Mouse (Mus musculus) neural tube, embryonic 11.5 days (tissue): ENCODE data around the gene Sphk2. TPM values are rescaled to one million over a fixed set of nuclear protein-coding genes. Genes with fewer than 3 reads are reported as not detected.

Source experiments
- ATAC-seq: fragments of 200-750 bp; cut with Nextera tagmentation; 2 replicates; pipeline ENCODE4 v1.8.0; 2017; ENCODE audit warnings: moderate number of reproducible peaks, mild to moderate bottlenecking, moderate TSS enrichment, moderate library complexity; ENCODE audit not compliant: insufficient read depth, low FRiP score, low TSS enrichment
- DNase-seq: peaks from one replicate; pipeline ENCODE4 v3.0.0-alpha.2; 2015; ENCODE audit warnings: low spot score
- H3K27ac ChIP-seq: fragments of 300-500 bp; sonication (generic); 2 replicates; pipeline ENCODE4 v1.5.1; 2014; ENCODE audit warnings: low read depth, mild to moderate bottlenecking, low read length
- H3K27me3 ChIP-seq: fragments of 300-500 bp; sonication (generic); 2 replicates; pipeline ENCODE4 v1.6.1; 2014; ENCODE audit warnings: mild to moderate bottlenecking, low read length, mixed read lengths; ENCODE audit not compliant: control insufficient read depth, insufficient read depth
- H3K36me3 ChIP-seq: fragments of 300-500 bp; sonication (generic); 2 replicates; pipeline ENCODE4 v1.6.1; 2014; ENCODE audit warnings: mild to moderate bottlenecking, low read length, moderate library complexity, mixed read lengths; ENCODE audit not compliant: control insufficient read depth, insufficient read depth
- H3K4me1 ChIP-seq: fragments of 300-500 bp; sonication (generic); 2 replicates; pipeline ENCODE4 v1.6.1; 2014; ENCODE audit warnings: low read length, mixed read lengths; ENCODE audit not compliant: control insufficient read depth, insufficient read depth
- H3K4me2 ChIP-seq: fragments of 300-500 bp; sonication (generic); 2 replicates; pipeline ENCODE4 v1.6.1; 2014; ENCODE audit warnings: low read depth, mild to moderate bottlenecking, moderate library complexity
- H3K4me3 ChIP-seq: fragments of 300-500 bp; sonication (generic); 2 replicates; pipeline ENCODE4 v1.5.1; 2014; ENCODE audit warnings: low read depth, low read length
- H3K9ac ChIP-seq: fragments of 300-500 bp; sonication (generic); 2 replicates; pipeline ENCODE4 v1.6.1; 2014; ENCODE audit warnings: mild to moderate bottlenecking, low read length
- H3K9me3 ChIP-seq: fragments of 300-500 bp; sonication (generic); 2 replicates; pipeline ENCODE4 v1.6.1; 2016; ENCODE audit warnings: low read length; ENCODE audit not compliant: control insufficient read depth
- WGBS: fragments of 180-500 bp; shearing (Covaris S2); extraction: QIAGEN DNeasy Blood & Tissue Kit; methylation state at CpG from one replicate; pipeline ENCODE4 v1.1.7; 2014; 5-methylcytosine and 5-hydroxymethylcytosine counted together
- polyA plus RNA-seq: library from polyadenylated mRNA; unstranded; fragments of >200 nt; fragmentation: Nextera tagmentation; extraction: Ambion mirVana; gene quantifications from 2 replicates; pipeline ENCODE4 v1.2.1, GENCODE M21; 2014

Gene Sphk2
- polyA plus RNA-seq, 1 experiment from 2014 or later = 23.7 TPM

- H3K4me2 ChIP-seq = peak within 1 kb of the TSS; percentile 98
- peaks cover 58% of the 10 kb centered on the region for H3K4me1 ChIP-seq
- no peaks in the 10 kb centered on the region for H3K36me3 ChIP-seq
- H3K9me3 ChIP-seq = no peaks in the 10 kb centered on the region
- peak within 1 kb of the TSS; percentile 52 for H3K4me3 ChIP-seq
- H3K27me3 ChIP-seq = peaks cover 6% of the 10 kb centered on the region
- peak within 1 kb of the TSS; percentile 70 for H3K27ac ChIP-seq
- WGBS = under 1% methylated on average over 36 of the region's 36 CpGs
- peak; percentile 99 for DNase-seq
- ATAC-seq = peak; percentile 83
- peak within 1 kb of the TSS; percentile 46 for H3K9ac ChIP-seq
Measured at GRCm38 (mm10) chr7:45704730-45705442, 12.9 kb downstream of the Sphk2 start, which contains the start of gene Dbp. TSS of gene Dbp (plus strand) at chr7:45705088.

GRCm38 (mm10) chr7:45704046-45704559 is 13.7 kb downstream of the Sphk2 start:
- 2% methylated on average over 13 of the region's 13 CpGs for WGBS
- peak; percentile 79 for DNase-seq
- peaks cover 51% of the 10 kb centered on the region for H3K4me1 ChIP-seq
- H3K4me2 ChIP-seq = peak overlapping the region; percentile 98
- H3K4me3 ChIP-seq = peak overlapping the region; percentile 28
- no peaks in the 10 kb centered on the region for H3K9me3 ChIP-seq
- ATAC-seq = peak; percentile 42
- H3K27me3 ChIP-seq = peaks cover 13% of the 10 kb centered on the region
- H3K9ac ChIP-seq = peak overlapping the region; percentile 46
- peak overlapping the region; percentile 70 for H3K27ac ChIP-seq
- H3K36me3 ChIP-seq = no peaks in the 10 kb centered on the region

GRCm38 (mm10) chr7:45703521-45704033 is 14.2 kb downstream of the Sphk2 start:
- 44% methylated on average over 12 of the region's 12 CpGs for WGBS
- Histone ChIP-seq H3K4me2 (peak overlapping the region; percentile 98), H3K27ac (peak overlapping the region; percentile 70), H3K9ac (peak overlapping the region; percentile 46), H3K27me3 (peaks cover 15% of the 10 kb centered on the region), H3K4me1 (peaks cover 46% of the 10 kb centered on the region), H3K9me3 (no peaks in the 10 kb centered on the region), H3K36me3 (no peaks in the 10 kb centered on the region), H3K4me3 (peak overlapping the region; percentile 28)
- ATAC-seq (no peak), DNase-seq (no peak)

GRCm38 (mm10) chr7:45702809-45703520 is 14.8 kb downstream of the Sphk2 start:
- 87% methylated on average over 17 of the region's 17 CpGs for WGBS
- Histone ChIP-seq H3K27ac (no peak overlapping the region), H3K36me3 (no peaks in the 10 kb centered on the region), H3K4me1 (peaks cover 40% of the 10 kb centered on the region), H3K9me3 (no peaks in the 10 kb centered on the region), H3K4me3 (no peak overlapping the region), H3K27me3 (peaks cover 17% of the 10 kb centered on the region), H3K9ac (no peak overlapping the region; the same call in 1 of the 2 replicates), H3K4me2 (peak overlapping the region; percentile 98; the same call in 1 of the 2 replicates)
- DNase-seq = no peak
- no peak for ATAC-seq

- ATAC-seq (no peak), DNase-seq (no peak)
- Histone ChIP-seq H3K4me2 (no peak overlapping the region), H3K9ac (no peak overlapping the region), H3K36me3 (no peaks in the 10 kb centered on the region), H3K9me3 (no peaks in the 10 kb centered on the region), H3K27me3 (peaks cover 17% of the 10 kb centered on the region), H3K27ac (no peak overlapping the region), H3K4me3 (no peak overlapping the region), H3K4me1 (peaks cover 33% of the 10 kb centered on the region)
- WGBS = 90% methylated on average over 11 of the region's 11 CpGs
Measured at GRCm38 (mm10) chr7:45702316-45702715, 15.5 kb downstream of the Sphk2 start.

GRCm38 (mm10) chr7:45701607-45702006 is 16.2 kb downstream of the Sphk2 start:
- no peak for ATAC-seq
- Histone ChIP-seq H3K27ac (no peak overlapping the region), H3K9me3 (no peaks in the 10 kb centered on the region), H3K27me3 (peaks cover 17% of the 10 kb centered on the region), H3K4me1 (peaks cover 28% of the 10 kb centered on the region), H3K4me2 (no peak overlapping the region; the same call in 1 of the 2 replicates), H3K36me3 (no peaks in the 10 kb centered on the region), H3K4me3 (no peak overlapping the region), H3K9ac (no peak overlapping the region)
- WGBS = 87% methylated on average over 11 of the region's 11 CpGs
- no peak for DNase-seq

- H3K4me3 ChIP-seq = peak overlapping the region; percentile 39
- H3K27ac ChIP-seq = peak overlapping the region; percentile 56; the same call in 1 of the 2 replicates
- 28% methylated on average over 11 of the region's 11 CpGs for WGBS
- H3K36me3 ChIP-seq = no peaks in the 10 kb centered on the region
- DNase-seq = no peak
- H3K9me3 ChIP-seq = no peaks in the 10 kb centered on the region
- H3K4me2 ChIP-seq = peak overlapping the region; percentile 79
- ATAC-seq = no peak
- H3K27me3 ChIP-seq = peaks cover 17% of the 10 kb centered on the region
- peaks cover 23% of the 10 kb centered on the region for H3K4me1 ChIP-seq
- peak overlapping the region; percentile 41 for H3K9ac ChIP-seq
Measured at GRCm38 (mm10) chr7:45701072-45701471, 16.7 kb downstream of the Sphk2 start.

- peaks cover 17% of the 10 kb centered on the region for H3K4me1 ChIP-seq
- DNase-seq = peak; percentile 81
- no peaks in the 10 kb centered on the region for H3K36me3 ChIP-seq
- peaks cover 17% of the 10 kb centered on the region for H3K27me3 ChIP-seq
- no peaks in the 10 kb centered on the region for H3K9me3 ChIP-seq
- whole genome bisulfite sequencing = 1% methylated on average over 20 of the region's 20 CpGs
- H3K27ac ChIP-seq = no peak overlapping the region
- peak overlapping the region; percentile 79 for H3K4me2 ChIP-seq
- H3K4me3 ChIP-seq = peak overlapping the region; percentile 39
- 0 out of 2 replicates have a peak, but pooled peaks have one; percentile 3 for ATAC-seq
- H3K9ac ChIP-seq = peak overlapping the region; percentile 66
Measured at GRCm38 (mm10) chr7:45700301-45701015, 17.3 kb downstream of the Sphk2 start.
